Mouse (Mus musculus): ENCODE results near the gene Acvrl1.

DNA sequence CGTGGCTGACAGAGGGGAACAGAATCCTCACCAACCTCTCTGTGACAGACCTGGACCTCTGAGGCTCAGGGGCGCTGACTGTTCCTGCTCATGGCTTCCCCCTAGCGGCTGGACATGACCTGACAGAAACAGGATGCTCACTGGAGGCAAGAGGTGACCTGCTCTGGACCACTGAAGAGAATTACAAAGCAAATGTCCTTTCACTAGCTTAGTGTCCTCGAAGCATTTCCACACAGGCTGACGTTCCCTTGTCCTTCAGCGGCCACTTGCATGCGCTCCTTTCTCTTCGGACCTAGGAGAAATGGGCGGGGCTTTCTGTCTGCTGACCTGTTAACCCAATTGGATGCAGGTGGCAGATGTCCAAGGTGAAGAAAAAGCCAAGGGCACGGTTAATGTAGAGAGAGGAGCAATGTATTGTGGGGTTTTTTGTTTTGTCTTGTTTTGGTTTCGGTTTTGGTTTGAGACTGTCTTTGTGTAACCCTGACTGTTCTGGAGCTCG is 22.8 kb upstream of the Acvrl1 start:
- TF ChIP-seq CTCF (IDR thresholded peaks at IDR 0.05; ENCODE audit: control insufficient read depth, insufficient read depth, insufficient replicate concordance, low read depth, low read length) (peak; percentile 93), POLR2A (IDR thresholded peaks at IDR 0.05; ENCODE audit: control insufficient read depth, low read depth, low read length) (no peak)

All from testis, adult 2 months (tissue).